Mouse (Mus musculus): Measurements from ENCODE around the gene Mt3. TPM values are rescaled to one million over a fixed set of nuclear protein-coding genes. Genes with fewer than 3 reads are reported as not detected.

Gene Mt3
- polyA plus RNA-seq, 1 experiment from 2014 or later = 2.2 TPM

GRCm38 (mm10) chr8:94113435-94113834, 39.0 kb upstream of the Mt3 start:
- H3K9me3 ChIP-seq (replicated peaks; ENCODE audit: low read length) = no peaks in the 10 kb centered on the region
- no peak for TF ChIP-seq CTCF (IDR thresholded peaks at IDR 0.05; ENCODE audit: low read depth)
- H3K9ac ChIP-seq (ENCODE audit: low read depth, low read length) = no peak overlapping the region
- H3K36me3 ChIP-seq (ENCODE audit: insufficient read depth, low read length) = no peaks in the 10 kb centered on the region
- no peak overlapping the region for H3K4me2 ChIP-seq (ENCODE audit: low read length)
- H3K4me1 ChIP-seq (replicated peaks; ENCODE audit: insufficient read depth, low read length) = no peaks in the 10 kb centered on the region
- no peak overlapping the region for H3K27ac ChIP-seq
- DNase-seq (ENCODE audit: low spot score) (no peak), ATAC-seq (replicated peaks; ENCODE audit: low FRiP score, low read depth) (no peak)
- no peaks in the 10 kb centered on the region for H3K27me3 ChIP-seq (ENCODE audit: insufficient read depth, low read length)
- 73% methylated on average over 1 of the region's 1 CpGs for WGBS
- H3K4me3 ChIP-seq (replicated peaks; ENCODE audit: low read depth, low read length) = no peak overlapping the region

GRCm38 (mm10) chr8:94113972-94114371, 38.4 kb upstream of the Mt3 start:
- Histone ChIP-seq H3K4me3 (replicated peaks; ENCODE audit: low read depth, low read length) (no peak overlapping the region), H3K4me1 (replicated peaks; ENCODE audit: insufficient read depth, low read length) (no peaks in the 10 kb centered on the region), H3K27ac (no peak overlapping the region), H3K9ac (ENCODE audit: low read depth, low read length) (no peak overlapping the region), H3K9me3 (replicated peaks; ENCODE audit: low read length) (no peaks in the 10 kb centered on the region), H3K36me3 (ENCODE audit: insufficient read depth, low read length) (no peaks in the 10 kb centered on the region), H3K27me3 (ENCODE audit: insufficient read depth, low read length) (no peaks in the 10 kb centered on the region), H3K4me2 (ENCODE audit: low read length) (no peak overlapping the region)
- ATAC-seq (replicated peaks; ENCODE audit: low FRiP score, low read depth) (no peak), DNase-seq (ENCODE audit: low spot score) (no peak)
- 91% methylated on average over 2 of the region's 2 CpGs for whole genome bisulfite sequencing
- TF ChIP-seq CTCF (IDR thresholded peaks at IDR 0.05; ENCODE audit: low read depth) = no peak

- H3K4me1 ChIP-seq (replicated peaks; ENCODE audit: insufficient read depth, low read length) = no peaks in the 10 kb centered on the region
- no peaks in the 10 kb centered on the region for H3K9me3 ChIP-seq (replicated peaks; ENCODE audit: low read length)
- H3K27me3 ChIP-seq (ENCODE audit: insufficient read depth, low read length) = no peaks in the 10 kb centered on the region
- WGBS = 13% methylated on average over 6 of the region's 6 CpGs
- no peaks in the 10 kb centered on the region for H3K36me3 ChIP-seq (ENCODE audit: insufficient read depth, low read length)
- DNase-seq (ENCODE audit: low spot score) (no peak), ATAC-seq (replicated peaks; ENCODE audit: low FRiP score, low read depth) (no peak)
- H3K4me2 ChIP-seq (ENCODE audit: low read length) = no peak overlapping the region
- H3K27ac ChIP-seq = no peak overlapping the region
- TF ChIP-seq CTCF (IDR thresholded peaks at IDR 0.05; ENCODE audit: low read depth) = no peak
- no peak overlapping the region for H3K9ac ChIP-seq (ENCODE audit: low read depth, low read length)
- H3K4me3 ChIP-seq (replicated peaks; ENCODE audit: low read depth, low read length) = no peak overlapping the region
Observed at GRCm38 (mm10) chr8:94118776-94119430, 33.5 kb upstream of the Mt3 start.

- ATAC-seq (replicated peaks; ENCODE audit: low FRiP score, low read depth) = no peak
- H3K4me3 ChIP-seq (replicated peaks; ENCODE audit: low read depth, low read length) = no peak overlapping the region
- TF ChIP-seq CTCF (IDR thresholded peaks at IDR 0.05; ENCODE audit: low read depth) = no peak
- no peaks in the 10 kb centered on the region for H3K36me3 ChIP-seq (ENCODE audit: insufficient read depth, low read length)
- H3K4me1 ChIP-seq (replicated peaks; ENCODE audit: insufficient read depth, low read length) = no peaks in the 10 kb centered on the region
- H3K9ac ChIP-seq (ENCODE audit: low read depth, low read length) = no peak overlapping the region
- no peak overlapping the region for H3K27ac ChIP-seq
- no peak overlapping the region for H3K4me2 ChIP-seq (ENCODE audit: low read length)
- no peaks in the 10 kb centered on the region for H3K9me3 ChIP-seq (replicated peaks; ENCODE audit: low read length)
- no peaks in the 10 kb centered on the region for H3K27me3 ChIP-seq (ENCODE audit: insufficient read depth, low read length)
- 80% methylated on average over 9 of the region's 9 CpGs for WGBS
- no peak for DNase-seq (ENCODE audit: low spot score)
Observed at GRCm38 (mm10) chr8:94121625-94122024, 30.8 kb upstream of the Mt3 start.

DNA sequence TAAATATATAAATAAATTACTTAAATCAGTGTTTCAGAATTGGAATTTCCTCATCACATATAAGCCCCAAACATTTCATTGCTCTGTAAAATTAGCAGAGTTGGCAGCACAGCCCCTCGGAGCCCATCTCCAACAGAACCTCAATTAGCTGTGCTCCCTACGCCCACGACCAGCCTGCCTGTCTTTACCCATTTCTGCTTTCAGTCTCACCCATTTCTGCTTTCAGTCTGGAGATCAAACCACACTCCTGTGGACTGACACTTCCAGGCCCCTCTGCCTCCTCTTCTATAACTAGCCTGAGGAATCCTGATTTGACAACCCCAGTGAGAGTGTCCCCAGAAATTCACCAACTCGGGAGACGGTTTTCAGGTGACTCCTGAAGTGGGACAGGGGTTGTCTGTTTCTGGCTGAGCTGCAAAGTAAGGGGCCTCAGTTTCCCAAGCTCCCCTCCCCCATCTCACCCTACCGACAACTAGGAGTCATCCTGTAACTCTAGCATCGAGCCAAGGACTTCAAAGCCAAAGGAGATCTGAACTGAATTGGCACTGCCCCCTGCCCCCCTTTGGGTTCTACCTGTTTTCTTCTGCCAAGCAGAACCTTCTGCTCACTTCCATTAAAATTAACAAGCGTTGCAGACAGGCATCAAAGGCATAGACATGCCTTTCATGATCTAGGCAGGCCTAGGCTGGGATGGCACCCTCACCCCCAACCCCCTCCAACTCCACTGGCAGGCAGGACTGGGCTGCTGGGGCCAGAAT, 29.5 kb upstream of the Mt3 start:
- TF ChIP-seq CTCF (IDR thresholded peaks at IDR 0.05; ENCODE audit: low read depth) = no peak
- ATAC-seq (replicated peaks; ENCODE audit: low FRiP score, low read depth) (no peak), DNase-seq (ENCODE audit: low spot score) (no peak)
- Histone ChIP-seq H3K4me3 (replicated peaks; ENCODE audit: low read depth, low read length) (no peak overlapping the region), H3K9ac (ENCODE audit: low read depth, low read length) (no peak overlapping the region), H3K27ac (no peak overlapping the region), H3K9me3 (replicated peaks; ENCODE audit: low read length) (no peaks in the 10 kb centered on the region), H3K4me2 (ENCODE audit: low read length) (no peak overlapping the region), H3K27me3 (ENCODE audit: insufficient read depth, low read length) (no peaks in the 10 kb centered on the region), H3K4me1 (replicated peaks; ENCODE audit: insufficient read depth, low read length) (no peaks in the 10 kb centered on the region), H3K36me3 (ENCODE audit: insufficient read depth, low read length) (no peaks in the 10 kb centered on the region)
- 21% methylated on average over 8 of the region's 8 CpGs for WGBS

DNA sequence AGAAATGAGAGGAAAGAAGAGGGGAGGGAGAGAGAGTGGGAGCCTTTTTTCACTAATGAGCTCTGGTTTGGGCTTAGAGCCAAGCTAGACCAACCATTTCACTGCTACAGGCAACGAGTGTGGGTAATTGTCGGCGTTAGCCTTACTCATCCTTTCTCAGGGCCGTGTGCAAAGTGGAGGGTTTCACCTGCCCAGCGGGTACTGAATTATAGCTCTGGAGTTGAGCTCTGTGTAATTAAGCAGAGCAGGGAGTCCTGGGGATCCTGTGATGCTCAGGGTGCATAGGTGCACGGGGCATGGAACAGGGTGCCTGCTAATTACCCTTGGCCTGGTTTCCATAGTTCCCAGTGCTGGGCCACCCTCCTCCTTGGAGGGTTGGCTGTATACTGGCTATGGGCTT, 24.7 kb upstream of the Mt3 start:
- DNase-seq (ENCODE audit: low spot score) = no peak
- Histone ChIP-seq H3K9ac (ENCODE audit: low read depth, low read length) (no peak overlapping the region), H3K4me2 (ENCODE audit: low read length) (no peak overlapping the region), H3K27me3 (ENCODE audit: insufficient read depth, low read length) (no peaks in the 10 kb centered on the region), H3K36me3 (ENCODE audit: insufficient read depth, low read length) (no peaks in the 10 kb centered on the region), H3K4me1 (replicated peaks; ENCODE audit: insufficient read depth, low read length) (no peaks in the 10 kb centered on the region), H3K9me3 (replicated peaks; ENCODE audit: low read length) (no peaks in the 10 kb centered on the region), H3K27ac (no peak overlapping the region), H3K4me3 (replicated peaks; ENCODE audit: low read depth, low read length) (no peak overlapping the region)
- ATAC-seq (replicated peaks; ENCODE audit: low FRiP score, low read depth) = no peak
- no peak for TF ChIP-seq CTCF (IDR thresholded peaks at IDR 0.05; ENCODE audit: low read depth)
- WGBS = 64% methylated on average over 6 of the region's 6 CpGs

Measured in kidney, postnatal 0 days (tissue).